Mouse (Mus musculus): ENCODE data around the gene Slc43a3. TPM values are rescaled to one million over a fixed set of nuclear protein-coding genes. Genes with fewer than 3 reads are reported as not detected.

Slc43a3 gene
- total and polyA plus RNA-seq, 3 experiments, result 90.6 to 91.5 TPM; not detected in 1

- DNase-seq (ENCODE audit: low read depth, low spot score), result no peak
- no peak for TF ChIP-seq NRF1 (IDR thresholded peaks at IDR 0.05; ENCODE audit: insufficient read depth, low read depth, low read length, poor library complexity, severe bottlenecking)
- peak; percentile 84 for TF ChIP-seq ZNF384 (IDR thresholded peaks at IDR 0.05; ENCODE audit: low read depth, low read length)
- H3K4me1 ChIP-seq (ENCODE audit: control insufficient read depth in 1 of 2, insufficient read depth in 2 of 2, low read length in 2 of 2), result 0 out of 4 replicates have a peak, but pooled peaks cover 0 to 7% of the 10 kb centered on the region in 2 experiments
- peaks cover 3 to 4% of the 10 kb centered on the region in 2 experiments; a peak in 3 of 4 replicates for H3K27me3 ChIP-seq (ENCODE audit: control insufficient read depth in 1 of 2, insufficient read depth in 2 of 2, low read length in 2 of 2)
- H3K36me3 ChIP-seq (ENCODE audit: control insufficient read depth in 1 of 2, insufficient read depth in 2 of 2, low read length in 2 of 2), result no peaks in the 10 kb centered on the region; a peak in 1 of 4 replicates
- H3K27ac ChIP-seq (ENCODE audit: control insufficient read depth, low read depth, low read length), result no peak overlapping the region
- H3K9ac ChIP-seq (ENCODE audit: control insufficient read depth, low read depth, low read length, poor library complexity, severe bottlenecking), result no peak overlapping the region
- H3K9me3 ChIP-seq (replicated peaks; ENCODE audit: insufficient read depth, low read length), result no peaks in the 10 kb centered on the region
- peak overlapping the region; percentile 4 to 7; a peak in 1 of 4 replicates for H3K4me3 ChIP-seq (ENCODE audit: control insufficient read depth in 1 of 2, insufficient read depth in 1 of 2, low read depth in 2 of 2, low read length in 2 of 2)
- no peaks in the 10 kb centered on the region for H3K79me2 ChIP-seq (ENCODE audit: control insufficient read depth, insufficient read depth, low read length, poor library complexity)
These were observed 46.9 kb upstream of the Slc43a3 start for GRCm38 (mm10) chr2:84889316-84890044.

- Histone ChIP-seq H3K36me3 (ENCODE audit: control insufficient read depth in 1 of 2, insufficient read depth in 2 of 2, low read length in 2 of 2) (no peaks in the 10 kb centered on the region; a peak in 1 of 4 replicates), H3K9ac (ENCODE audit: control insufficient read depth, low read depth, low read length, poor library complexity, severe bottlenecking) (no peak overlapping the region), H3K27ac (ENCODE audit: control insufficient read depth, low read depth, low read length) (no peak overlapping the region), H3K79me2 (ENCODE audit: control insufficient read depth, insufficient read depth, low read length, poor library complexity) (no peaks in the 10 kb centered on the region), H3K4me3 (ENCODE audit: control insufficient read depth in 1 of 2, insufficient read depth in 1 of 2, low read depth in 2 of 2, low read length in 2 of 2) (peak overlapping the region; percentile 4 to 7; a peak in 1 of 4 replicates), H3K27me3 (ENCODE audit: control insufficient read depth in 1 of 2, insufficient read depth in 2 of 2, low read length in 2 of 2) (peaks cover 3 to 4% of the 10 kb centered on the region in 2 experiments; a peak in 3 of 4 replicates), H3K4me1 (ENCODE audit: control insufficient read depth in 1 of 2, insufficient read depth in 2 of 2, low read length in 2 of 2) (0 out of 4 replicates have a peak, but pooled peaks cover 0 to 7% of the 10 kb centered on the region in 2 experiments), H3K9me3 (replicated peaks; ENCODE audit: insufficient read depth, low read length) (no peaks in the 10 kb centered on the region)
- peak; percentile 80 for DNase-seq (ENCODE audit: low read depth, low spot score)
- TF ChIP-seq USF1 (IDR thresholded peaks at IDR 0.05; ENCODE audit: low read depth, low read length) (no peak), SMC3 (IDR thresholded peaks at IDR 0.05; ENCODE audit: low read depth, low read length) (peak; percentile 95), TAL1 (IDR thresholded peaks at IDR 0.05; ENCODE audit: low read length) (no peak), RAD21 (IDR thresholded peaks at IDR 0.05; ENCODE audit: low read depth, low read length) (peak; percentile 83), MYC (IDR thresholded peaks at IDR 0.05; ENCODE audit: low read depth, low read length) (no peak), CTCF (IDR thresholded peaks at IDR 0.05 in 2 of 3, conservative IDR thresholded peaks at IDR 0.05 in 1 of 3; ENCODE audit: control insufficient read depth in 1 of 3, insufficient read depth in 1 of 3, low read depth in 2 of 3, low read length in 3 of 3, poor library complexity in 1 of 3, severe bottlenecking in 1 of 3) (peak; percentile 72 to 94 (median 90)), CHD1 (IDR thresholded peaks at IDR 0.05; ENCODE audit: low read depth, low read length) (no peak), ZC3H11A (IDR thresholded peaks at IDR 0.05; ENCODE audit: low read depth, low read length) (peak; percentile 82), HCFC1 (IDR thresholded peaks at IDR 0.05; ENCODE audit: low read depth, low read length) (no peak)
These were observed 46.4 kb upstream of the Slc43a3 start for GRCm38 (mm10) chr2:84890045-84890340.

GRCm38 (mm10) chr2:84893359-84893758 lies 43.0 kb upstream of the Slc43a3 start:
- no peak for TF ChIP-seq CTCF (IDR thresholded peaks at IDR 0.05 in 2 of 3, conservative IDR thresholded peaks at IDR 0.05 in 1 of 3; ENCODE audit: control insufficient read depth in 1 of 3, insufficient read depth in 1 of 3, low read depth in 2 of 3, low read length in 3 of 3, poor library complexity in 1 of 3, severe bottlenecking in 1 of 3)
- TF ChIP-seq HCFC1 (IDR thresholded peaks at IDR 0.05; ENCODE audit: low read depth, low read length), result no peak
- no peak for TF ChIP-seq CHD1 (IDR thresholded peaks at IDR 0.05; ENCODE audit: low read depth, low read length)
- no peak for TF ChIP-seq USF1 (IDR thresholded peaks at IDR 0.05; ENCODE audit: low read depth, low read length)
- no peak for TF ChIP-seq MAX (IDR thresholded peaks at IDR 0.05; ENCODE audit: low read length)
- no peak for TF ChIP-seq MYB (IDR thresholded peaks at IDR 0.05; ENCODE audit: low read depth, low read length)
- TF ChIP-seq EP300 (IDR thresholded peaks at IDR 0.05; ENCODE audit: low read depth in 1 of 2, low read length in 2 of 2), result no peak
- TF ChIP-seq SMC3 (IDR thresholded peaks at IDR 0.05; ENCODE audit: low read depth, low read length), result no peak
- no peak for TF ChIP-seq POLR2AphosphoS2 (IDR thresholded peaks at IDR 0.05; ENCODE audit: low read length)
- no peak for TF ChIP-seq TCF12 (IDR thresholded peaks at IDR 0.05; ENCODE audit: low read depth, low read length)
- TF ChIP-seq MAZ (IDR thresholded peaks at IDR 0.05; ENCODE audit: low read depth, low read length), result no peak
- no peak for TF ChIP-seq ZC3H11A (IDR thresholded peaks at IDR 0.05; ENCODE audit: low read depth, low read length)
- TF ChIP-seq MYC (IDR thresholded peaks at IDR 0.05; ENCODE audit: low read depth, low read length), result no peak
- H3K27me3 ChIP-seq (ENCODE audit: control insufficient read depth in 1 of 2, insufficient read depth in 2 of 2, low read length in 2 of 2), result peaks cover 0 to 4% of the 10 kb centered on the region in 2 experiments; a peak in 3 of 4 replicates
- no peak overlapping the region for H3K9ac ChIP-seq (ENCODE audit: control insufficient read depth, low read depth, low read length, poor library complexity, severe bottlenecking)
- H3K27ac ChIP-seq (ENCODE audit: control insufficient read depth, low read depth, low read length), result no peak overlapping the region
- no peak for DNase-seq (ENCODE audit: low read depth, low spot score)
- no peaks in the 10 kb centered on the region for H3K79me2 ChIP-seq (ENCODE audit: control insufficient read depth, insufficient read depth, low read length, poor library complexity)
- peaks cover 0 to 13% of the 10 kb centered on the region in 2 experiments; a peak in 1 of 4 replicates for H3K4me1 ChIP-seq (ENCODE audit: control insufficient read depth in 1 of 2, insufficient read depth in 2 of 2, low read length in 2 of 2)
- H3K9me3 ChIP-seq (replicated peaks; ENCODE audit: insufficient read depth, low read length), result no peaks in the 10 kb centered on the region
- H3K4me3 ChIP-seq (ENCODE audit: control insufficient read depth in 1 of 2, insufficient read depth in 1 of 2, low read depth in 2 of 2, low read length in 2 of 2), result no peak overlapping the region
- H3K36me3 ChIP-seq (ENCODE audit: control insufficient read depth in 1 of 2, insufficient read depth in 2 of 2, low read length in 2 of 2), result peaks cover 0 to 6% of the 10 kb centered on the region in 2 experiments; a peak in 2 of 4 replicates
